Mouse (Mus musculus) liver, embryonic 14.5 days (tissue): Measurements from ENCODE around the gene Gtf2f2. TPM values are rescaled to one million over a fixed set of nuclear protein-coding genes. Genes with fewer than 3 reads are reported as not detected.
A peak's percentile ranks its signal among the peaks of the same experiment; 100 is the strongest.
"Not testable (repeated sequence)": the region's sequence is repeated elsewhere in the genome, so short reads cannot be mapped to it uniquely, and the experiment has no call there.

Experiments used
- ATAC-seq: fragments of 200-750 bp; cut with Nextera tagmentation; 2 replicates; pipeline ENCODE4 v1.8.0; 2017; ENCODE audit warnings: moderate number of reproducible peaks, mild to moderate bottlenecking, moderate library complexity; ENCODE audit not compliant: insufficient read depth
- DNase-seq, 3 experiments: peaks; one replicate each; pipeline ENCODE4 v3.0.0-alpha.2; 2012 to 2013; ENCODE audit warnings: low read depth in 3 of 3, low spot score in 3 of 3
- H3K27ac ChIP-seq: fragments of 300-500 bp; sonication (generic); 2 replicates; pipeline ENCODE4 v1.5.1; 2014; ENCODE audit warnings: moderate library complexity, mild to moderate bottlenecking, control low read depth, inconsistent platforms
- H3K27me3 ChIP-seq: fragments of 300-500 bp; sonication (generic); 2 replicates; pipeline ENCODE4 v1.6.1; 2014; ENCODE audit warnings: mild to moderate bottlenecking, low read length, moderate library complexity; ENCODE audit not compliant: control insufficient read depth, insufficient read depth
- H3K36me3 ChIP-seq: fragments of 300-500 bp; sonication (generic); replicated peaks from 2 replicates; pipeline ENCODE4 v1.6.1; 2014; ENCODE audit warnings: low read depth; ENCODE audit not compliant: control insufficient read depth, insufficient read depth
- H3K4me1 ChIP-seq, 2 experiments: fragments of 200-500 bp in 1 of 2; fragments of 300-500 bp in 1 of 2; sonication (generic) in 1 of 2; replicated peaks; 2 replicates each; pipeline ENCODE4 v1.6.1; 2012 to 2014; ENCODE audit warnings: antibody characterized with exemption in 1 of 2, inconsistent platforms in 1 of 2, low read length in 1 of 2; ENCODE audit not compliant: control insufficient read depth in 2 of 2, insufficient read depth in 2 of 2
- H3K4me2 ChIP-seq: fragments of 300-500 bp; sonication (generic); 2 replicates; pipeline ENCODE4 v1.6.1; 2014; ENCODE audit warnings: low read depth, mild to moderate bottlenecking, control low read depth, moderate library complexity
- H3K4me3 ChIP-seq, 2 experiments: fragments of 200-500 bp in 1 of 2; fragments of 300-500 bp in 1 of 2; sonication (generic) in 1 of 2; 2 replicates each; pipeline ENCODE4 v1.5.1; 2012 to 2014; ENCODE audit warnings: low read depth in 2 of 2, low read length in 2 of 2, mild to moderate bottlenecking in 2 of 2, control low read depth in 1 of 2, inconsistent platforms in 1 of 2, moderate library complexity in 1 of 2; ENCODE audit not compliant: insufficient read depth in 1 of 2
- H3K9ac ChIP-seq: fragments of 300-500 bp; sonication (generic); replicated peaks from 2 replicates; pipeline ENCODE4 v1.6.1; 2014; ENCODE audit warnings: mild to moderate bottlenecking, control low read depth, moderate library complexity
- H3K9me3 ChIP-seq: fragments of 300-500 bp; sonication (generic); 2 replicates; pipeline ENCODE4 v1.6.1; 2016; ENCODE audit warnings: low read length, mixed read lengths; ENCODE audit not compliant: control insufficient read depth
- CTCF ChIP-seq: IDR thresholded peaks from 2 replicates; pipeline ENCODE4 v1.5.1; 2016; ENCODE audit warnings: antibody characterized with exemption, low read depth, control low read depth
- EP300 ChIP-seq: IDR thresholded peaks from 2 replicates; pipeline ENCODE4 v1.6.1; 2016; ENCODE audit warnings: antibody characterized with exemption, low read depth
- WGBS: fragments of 180-500 bp; shearing (Covaris S2); extraction: QIAGEN DNeasy Blood & Tissue Kit; methylation state at CpG from one replicate; pipeline ENCODE4 v1.1.7; 2014; ENCODE audit not compliant: insufficient replicate concordance; 5-methylcytosine and 5-hydroxymethylcytosine counted together
- polyA plus RNA-seq, 2 experiments: library from polyadenylated mRNA; depleted of rRNA in 1 of 2; stranded (reverse) in 1 of 2; unstranded in 1 of 2; fragments of >200 nt; fragmentation: Nextera tagmentation in 1 of 2; extraction: Ambion mirVana in 1 of 2; gene quantifications; 2 replicates each; pipeline versions ENCODE4 v1.2.1 to v1.2.3; 2012 to 2014

Gtf2f2 gene
- polyA plus RNA-seq, 2 experiments, result 13.1 to 27.1 TPM

- no peak overlapping the region for H3K4me3 ChIP-seq
- no peaks in the 10 kb centered on the region for H3K27me3 ChIP-seq
- no peak overlapping the region for H3K4me2 ChIP-seq
- H3K27ac ChIP-seq, result no peak overlapping the region
- H3K36me3 ChIP-seq, result no peaks in the 10 kb centered on the region
- H3K9me3 ChIP-seq, result no peaks in the 10 kb centered on the region
- no peak for DNase-seq
- TF ChIP-seq CTCF (no peak), EP300 (no peak)
- H3K4me1 ChIP-seq, result no peaks in the 10 kb centered on the region
- no peak overlapping the region for H3K9ac ChIP-seq
- no peak for ATAC-seq
- WGBS, result 88% methylated on average over 23 of the region's 23 CpGs
These were observed 79.4 kb downstream of the Gtf2f2 start for GRCm38 (mm10) chr14:75931266-75931665.

DNA sequence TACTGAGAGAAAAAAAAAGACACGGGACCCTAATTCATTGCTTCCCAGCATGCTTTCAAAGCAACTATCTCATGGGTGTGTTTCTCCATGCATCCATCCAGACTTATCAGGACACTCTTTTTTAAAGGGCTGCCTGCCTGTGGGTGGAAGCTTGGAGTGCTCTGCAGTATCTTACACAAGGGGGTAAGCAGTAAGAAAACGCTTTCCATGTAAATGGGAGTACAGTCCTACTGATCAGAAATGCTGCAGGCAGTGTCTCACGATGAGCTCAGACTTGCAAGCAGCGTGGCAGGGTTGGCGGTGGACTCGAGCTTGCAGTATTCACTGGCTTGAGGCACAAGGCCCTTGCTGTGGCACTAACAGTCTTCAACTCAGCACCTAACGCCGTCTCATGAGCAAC is 81.0 kb downstream of the Gtf2f2 start:
- not testable (repeated sequence) for H3K27me3 ChIP-seq, H3K4me2 ChIP-seq, H3K9ac ChIP-seq, H3K4me1 ChIP-seq, H3K27ac ChIP-seq, H3K4me3 ChIP-seq, DNase-seq, ATAC-seq, H3K36me3 ChIP-seq, H3K9me3 ChIP-seq
- WGBS, result 74% methylated on average over 8 of the region's 8 CpGs

GRCm38 (mm10) chr14:75923314-75924052 is 87.2 kb downstream of the Gtf2f2 start:
- no peak overlapping the region for H3K9ac ChIP-seq
- 84% methylated on average over 1 of the region's 1 CpGs for WGBS
- no peak for ATAC-seq
- no peak overlapping the region for H3K27ac ChIP-seq
- TF ChIP-seq EP300, result no peak
- H3K9me3 ChIP-seq, result no peaks in the 10 kb centered on the region
- DNase-seq, result no peak
- H3K4me3 ChIP-seq, result no peak overlapping the region
- H3K4me1 ChIP-seq, result no peaks in the 10 kb centered on the region
- H3K36me3 ChIP-seq, result no peaks in the 10 kb centered on the region
- H3K4me2 ChIP-seq, result no peak overlapping the region
- H3K27me3 ChIP-seq, result no peaks in the 10 kb centered on the region

- Histone ChIP-seq H3K4me3 (no peak overlapping the region), H3K4me2 (no peak overlapping the region), H3K27me3 (no peaks in the 10 kb centered on the region), H3K36me3 (no peaks in the 10 kb centered on the region), H3K4me1 (no peaks in the 10 kb centered on the region), H3K9ac (no peak overlapping the region), H3K9me3 (no peaks in the 10 kb centered on the region), H3K27ac (no peak overlapping the region)
- 75% methylated on average over 2 of the region's 2 CpGs for WGBS
- peak; percentile 62; the same call in 1 of the 2 replicates for ATAC-seq
- DNase-seq, result peak; percentile 7 to 35 (median 20)
- TF ChIP-seq CTCF (no peak), EP300 (no peak)
These were observed 98.0 kb downstream of the Gtf2f2 start for GRCm38 (mm10) chr14:75912665-75913064.

GRCm38 (mm10) chr14:75911968-75912367 is 98.7 kb downstream of the Gtf2f2 start:
- TF ChIP-seq EP300, result no peak
- TF ChIP-seq CTCF, result no peak
- Histone ChIP-seq H3K27ac (no peak overlapping the region), H3K4me2 (no peak overlapping the region), H3K36me3 (no peaks in the 10 kb centered on the region), H3K9me3 (no peaks in the 10 kb centered on the region), H3K27me3 (no peaks in the 10 kb centered on the region), H3K4me1 (no peaks in the 10 kb centered on the region), H3K4me3 (no peak overlapping the region), H3K9ac (no peak overlapping the region)
- no peak for DNase-seq
- no peak for ATAC-seq
- 81% methylated on average over 6 of the region's 6 CpGs for WGBS
